Mouse (Mus musculus) kidney, postnatal 36 days (tissue): Measurements from ENCODE around the gene Dusp10.

Source experiments
- DNase-seq, 2 experiments: peaks; one replicate each; pipeline ENCODE4 v3.0.0; 2021 to 2022; ENCODE audit warnings: mixed read lengths in 2 of 2

Dusp10 gene

DNA sequence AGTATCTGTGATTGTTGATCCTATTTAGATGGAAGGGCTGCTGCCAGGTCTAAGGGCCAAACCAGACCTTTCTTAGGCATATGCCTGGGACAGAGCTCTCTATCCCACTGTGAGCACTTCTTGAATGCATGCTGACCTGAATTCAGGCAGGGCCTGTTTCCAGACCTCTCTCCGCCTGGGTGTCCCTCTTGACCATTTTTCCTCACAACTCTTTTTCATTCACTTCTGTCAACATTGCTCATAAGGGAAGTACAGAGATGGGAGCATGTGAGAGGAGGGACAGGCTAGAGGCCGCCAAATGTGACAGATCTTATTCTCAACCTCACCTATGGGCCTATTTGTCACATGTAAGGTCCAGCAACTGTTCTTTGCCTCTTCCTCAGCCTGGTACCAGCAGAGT lies 41.1 kb downstream of the Dusp10 start:
- DNase-seq, result no peak

DNA sequence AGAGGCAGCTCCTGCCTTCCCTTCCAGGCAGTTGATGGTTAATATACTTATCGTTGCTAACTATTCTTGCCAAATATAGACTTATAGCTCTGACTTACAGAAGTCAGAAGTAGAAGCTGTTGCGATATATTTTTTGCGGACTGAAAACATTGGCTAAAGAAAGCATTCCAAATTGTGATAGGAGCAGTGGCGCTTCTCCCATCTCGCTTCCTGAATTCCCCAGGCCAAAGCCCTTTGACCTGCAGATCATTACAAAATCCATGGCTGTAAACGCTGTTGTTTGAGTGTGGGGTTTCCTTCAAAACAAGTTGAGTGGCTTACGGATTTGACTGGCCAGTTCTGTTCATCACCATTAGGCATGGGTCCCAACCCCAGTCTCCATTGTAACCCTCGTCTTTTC lies 45.1 kb downstream of the Dusp10 start:
- no peak for DNase-seq

DNA sequence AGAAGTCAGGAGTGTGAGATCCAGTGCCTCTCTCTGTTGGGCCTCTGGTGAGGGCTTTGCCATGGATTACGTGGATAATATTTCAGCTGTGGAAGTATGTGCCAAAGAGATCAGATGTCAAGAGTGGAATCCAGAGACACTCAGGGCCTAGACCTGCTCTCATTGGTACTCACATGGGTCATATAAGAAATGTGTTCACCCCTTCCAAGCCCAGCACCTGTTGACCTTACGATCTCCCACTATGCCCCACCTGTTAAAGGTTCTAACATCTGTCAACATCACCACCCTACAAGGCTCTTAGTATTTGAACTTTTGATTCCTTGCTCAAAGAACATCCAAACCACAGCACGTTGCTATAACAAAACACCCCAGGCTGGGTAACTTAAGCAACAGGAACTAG lies 46.7 kb downstream of the Dusp10 start:
- DNase-seq, result no peak

DNA sequence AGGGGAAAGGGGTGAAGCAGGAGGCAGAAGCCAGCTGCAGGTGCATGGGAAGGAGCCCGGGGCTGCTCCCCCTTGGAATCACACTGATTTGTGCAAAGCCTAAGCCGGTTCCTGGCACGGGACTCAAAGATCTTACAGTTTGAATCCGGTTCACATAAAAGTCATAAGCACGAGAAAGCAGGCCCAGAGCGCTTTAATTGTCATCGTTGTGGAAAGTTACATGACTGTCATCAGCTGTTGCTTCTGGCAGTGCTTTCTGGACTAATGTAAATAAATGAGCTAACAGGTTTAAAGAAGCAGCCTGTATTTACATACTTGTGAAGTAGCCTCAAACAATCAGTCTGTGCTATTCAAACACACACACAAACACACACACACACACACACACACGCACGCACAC lies 47.3 kb downstream of the Dusp10 start:
- DNase-seq, result peak; percentile 27 to 41

DNA sequence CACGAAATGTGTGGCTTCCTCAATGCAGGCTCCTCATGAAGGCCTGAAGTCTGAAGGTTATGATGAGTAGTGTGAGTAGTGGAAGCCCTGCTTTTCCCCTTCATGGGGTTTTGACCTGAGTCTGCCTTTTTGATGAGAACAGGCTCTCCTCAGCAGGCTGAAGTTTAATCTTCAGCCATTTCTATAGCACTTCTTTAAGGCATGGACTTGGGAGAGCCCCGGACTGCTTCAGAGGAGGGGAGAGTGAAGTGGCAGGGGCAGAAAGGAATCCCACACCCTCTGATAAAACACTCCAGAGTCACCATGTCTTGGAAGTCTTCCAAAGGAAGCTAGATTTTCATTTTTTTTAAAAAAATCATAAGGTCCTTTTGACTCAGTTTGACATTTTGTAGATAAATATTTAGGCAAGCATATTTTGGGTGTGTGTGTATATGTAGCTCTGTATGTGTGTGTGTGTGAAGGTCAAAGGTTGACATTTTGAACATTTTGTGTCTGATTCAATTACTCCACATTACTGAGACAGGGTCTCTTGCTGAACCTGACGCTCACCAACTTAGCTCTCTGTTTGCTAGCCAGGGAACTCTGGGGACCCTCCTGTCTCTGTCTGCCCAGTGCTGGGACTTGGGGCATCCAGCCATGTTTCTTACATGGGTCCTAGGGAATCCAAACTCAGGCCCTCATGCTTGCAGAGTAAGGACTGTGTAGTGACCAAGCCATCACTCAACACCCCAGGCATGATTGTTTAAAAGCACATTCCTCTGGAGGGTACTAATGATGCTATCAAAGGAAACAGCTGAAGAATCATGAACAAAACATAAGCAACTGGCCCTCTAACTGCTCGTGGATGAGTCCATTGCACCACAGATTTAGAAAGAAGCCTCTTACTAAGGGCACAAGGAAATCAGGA lies 48.0 kb downstream of the Dusp10 start:
- DNase-seq, result no peak

DNA sequence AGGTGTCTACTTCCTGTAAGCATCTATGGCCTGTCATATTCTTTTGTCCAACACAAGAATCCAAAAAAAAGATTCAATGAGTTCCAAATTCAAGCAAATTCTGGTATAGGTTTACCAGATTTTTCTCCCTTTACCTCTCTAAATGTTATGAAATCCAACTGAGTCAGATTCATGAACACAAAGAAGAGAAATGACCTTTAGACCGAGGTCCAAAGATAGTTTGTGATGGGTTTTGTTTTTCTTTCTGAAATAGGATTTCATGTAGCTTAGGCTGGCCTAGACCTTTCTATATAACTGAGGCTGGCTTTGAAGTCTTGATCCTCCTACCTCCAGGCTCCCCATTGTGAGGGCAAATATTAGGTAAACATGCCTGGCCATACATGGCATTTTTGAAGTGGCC lies 48.8 kb downstream of the Dusp10 start:
- DNase-seq, result no peak

DNA sequence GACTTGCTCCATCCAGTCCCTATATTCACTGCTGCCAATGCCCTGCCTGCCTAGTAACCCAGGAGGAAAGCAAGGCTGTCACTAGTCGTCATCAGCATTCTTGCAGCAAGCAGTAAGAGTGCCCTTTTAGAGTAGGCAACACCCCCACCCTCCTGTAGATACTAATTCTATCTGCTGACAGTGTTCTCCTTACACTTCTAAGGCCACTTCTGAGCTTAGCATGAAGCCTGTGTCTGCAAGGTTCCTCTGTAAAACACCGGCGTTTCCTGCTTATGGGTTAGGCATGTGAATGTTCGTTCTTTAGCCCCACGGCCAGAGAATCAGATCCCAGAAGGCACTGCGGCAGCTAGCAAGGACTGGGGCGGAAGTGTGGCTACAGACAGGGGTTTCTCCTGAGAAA lies 51.2 kb downstream of the Dusp10 start:
- DNase-seq, result no peak

GRCm38 (mm10) chr1:184065589-184066361 lies 52.7 kb downstream of the Dusp10 start:
- DNase-seq, result no peak

DNA sequence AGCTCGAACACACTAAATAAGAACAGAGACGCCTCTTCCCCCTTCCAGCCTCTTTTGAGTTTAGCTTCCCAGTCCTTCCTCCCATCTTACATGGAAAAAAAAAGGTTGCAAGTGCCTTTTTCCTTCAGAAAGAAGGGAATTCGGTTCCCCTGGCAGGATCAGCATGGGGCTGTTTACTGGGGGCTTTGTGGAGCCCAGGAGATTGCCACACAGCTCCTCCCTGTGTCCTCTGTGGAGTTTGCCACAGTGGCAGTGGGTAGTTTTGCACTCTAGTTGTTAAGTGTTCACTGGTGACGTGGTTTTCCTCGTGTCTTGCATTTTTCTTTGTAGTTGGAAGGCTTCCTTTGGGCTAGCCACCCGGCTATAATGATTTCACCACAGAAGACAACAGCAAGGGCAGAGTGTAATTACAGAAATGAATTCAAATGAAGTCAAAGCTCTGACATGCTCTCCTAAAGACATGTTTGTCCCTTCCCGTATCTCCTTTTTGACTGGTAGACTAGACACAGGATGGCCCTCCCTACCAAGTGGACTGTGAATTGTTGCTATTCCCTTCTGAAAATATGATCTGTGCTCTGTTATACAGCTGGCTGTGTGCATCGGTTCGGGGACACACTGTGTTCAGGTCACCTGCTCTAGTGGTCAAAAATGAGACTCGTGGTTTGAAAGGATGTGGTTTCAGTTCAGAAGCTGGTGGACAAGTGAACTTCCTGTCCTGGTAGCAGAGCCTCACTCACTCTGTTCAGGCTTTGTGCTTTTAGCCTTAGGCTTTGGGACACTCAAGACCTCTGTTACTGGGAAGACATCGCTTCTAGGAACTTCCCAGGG lies 53.6 kb downstream of the Dusp10 start:
- DNase-seq, result no peak

DNA sequence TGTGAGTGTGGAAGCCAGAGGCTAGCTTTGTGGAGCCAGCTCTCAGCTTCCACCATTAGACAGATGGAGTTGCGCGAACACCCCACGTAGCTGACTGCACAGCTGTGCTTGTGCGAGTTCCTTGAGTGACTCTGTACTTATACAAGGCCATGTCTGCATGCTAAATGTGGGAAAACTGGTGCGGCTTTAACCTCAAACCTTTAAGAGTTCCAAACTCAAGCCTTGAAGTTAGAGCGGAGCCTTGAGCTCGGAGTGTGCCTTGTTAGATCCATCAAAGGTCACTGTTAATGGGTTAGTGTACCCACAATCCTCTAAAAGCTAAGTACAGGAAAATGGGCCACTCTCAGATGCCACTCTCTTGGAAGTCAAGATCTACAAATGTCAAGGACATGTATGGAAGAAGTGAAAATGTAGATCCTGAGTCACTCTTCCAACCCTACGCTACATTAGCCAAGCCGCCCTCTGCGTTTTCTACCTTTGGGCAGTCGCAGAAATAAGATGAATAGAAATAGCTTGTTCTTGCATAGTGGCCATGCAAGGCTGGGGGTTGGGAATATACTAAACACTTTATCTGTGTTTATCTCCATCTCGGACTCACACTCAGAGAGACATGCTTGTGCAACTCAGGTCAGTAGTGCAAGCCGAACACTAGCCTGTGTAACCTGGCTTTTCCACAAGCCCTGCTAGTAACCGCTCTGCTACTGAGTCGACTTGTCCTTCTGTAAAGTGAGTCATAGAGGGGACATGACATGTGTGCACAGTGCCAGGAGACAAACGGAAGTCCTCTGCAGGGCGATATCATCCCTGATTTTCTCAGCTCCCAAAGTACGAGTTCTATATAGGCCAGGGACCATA lies 54.8 kb downstream of the Dusp10 start:
- no peak for DNase-seq

- no peak for DNase-seq
Observed at GRCm38 (mm10) chr1:184068971-184069370, 55.9 kb downstream of the Dusp10 start.

DNA sequence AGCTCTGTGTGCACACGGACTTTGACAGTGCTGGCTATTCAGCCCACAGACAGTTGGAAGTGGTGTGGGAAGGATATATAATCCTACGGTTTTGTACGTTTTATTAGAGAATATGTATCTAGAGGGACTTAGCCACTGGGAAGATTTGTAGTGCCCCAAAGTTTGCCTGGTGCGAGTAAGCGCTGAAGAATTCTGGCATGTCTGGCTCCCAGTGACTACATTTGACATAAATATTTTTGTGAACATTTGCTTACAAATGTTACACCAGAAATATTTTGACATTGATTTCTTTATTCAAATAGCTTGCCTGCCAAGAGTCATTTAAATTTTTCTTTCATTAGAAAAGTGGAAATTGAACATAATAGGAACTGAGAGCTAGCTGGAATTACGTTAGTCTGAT lies 63.0 kb downstream of the Dusp10 start:
- no peak for DNase-seq

DNA sequence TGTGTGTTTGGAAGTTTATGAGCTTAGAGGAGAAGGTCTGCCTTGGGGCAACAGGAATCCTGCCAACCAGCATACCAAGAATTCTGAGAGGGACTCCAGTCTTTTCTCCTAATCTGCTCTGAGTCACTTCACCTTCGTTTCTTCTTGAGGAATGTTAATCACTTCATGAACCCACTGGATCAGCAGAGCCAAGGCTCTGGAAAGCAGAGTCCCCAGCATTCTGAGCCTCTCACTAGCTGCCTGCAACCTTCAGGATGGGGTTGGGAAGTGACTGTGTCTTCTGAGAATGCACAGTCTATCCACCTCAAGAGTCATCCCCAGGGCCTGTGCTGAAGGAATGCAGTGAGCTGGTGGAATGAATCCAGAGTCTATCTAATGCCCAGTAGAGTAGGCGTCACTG lies 63.7 kb downstream of the Dusp10 start:
- DNase-seq, result peak; percentile 8 to 22

DNA sequence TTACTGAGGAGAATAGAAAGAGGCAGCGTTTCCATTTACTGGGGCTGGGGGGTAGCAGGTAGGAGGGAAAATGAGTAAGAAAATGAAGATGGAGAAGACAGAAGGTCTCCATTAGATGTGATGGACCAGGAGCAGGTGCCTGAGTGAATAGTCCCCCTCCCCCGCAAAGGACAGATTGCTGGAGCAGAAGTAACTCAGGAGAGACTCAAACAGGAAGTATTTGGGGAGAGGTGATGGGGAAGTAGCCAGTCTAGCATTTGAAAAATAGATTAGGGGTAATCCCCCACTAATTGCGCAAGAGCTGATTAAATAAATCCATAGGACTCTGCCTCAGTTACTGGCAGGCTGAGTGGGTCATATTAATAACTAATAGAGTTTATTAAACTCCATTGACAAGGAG lies 66.2 kb downstream of the Dusp10 start:
- no peak for DNase-seq

GRCm38 (mm10) chr1:184082661-184083060 lies 69.6 kb downstream of the Dusp10 start:
- DNase-seq, result no peak

DNA sequence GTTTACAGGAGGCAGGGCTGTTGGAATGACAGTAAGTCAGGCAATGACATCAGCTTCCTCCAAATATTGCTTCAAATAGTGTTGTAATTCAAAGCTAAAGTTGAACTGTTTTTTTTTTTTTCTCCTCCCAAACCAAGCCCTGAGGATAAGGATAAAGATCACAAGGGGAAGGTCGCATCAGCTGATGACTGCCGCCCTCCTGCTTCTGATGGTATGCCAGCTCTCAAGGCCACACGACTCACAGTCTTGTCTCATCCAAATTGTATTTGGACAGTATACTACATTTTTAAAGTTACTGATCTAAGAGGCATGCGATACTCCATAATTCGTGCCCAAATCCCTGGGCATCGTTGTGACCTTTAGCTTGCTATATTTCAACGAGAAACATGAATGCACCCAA lies 70.1 kb downstream of the Dusp10 start:
- DNase-seq, result no peak

DNA sequence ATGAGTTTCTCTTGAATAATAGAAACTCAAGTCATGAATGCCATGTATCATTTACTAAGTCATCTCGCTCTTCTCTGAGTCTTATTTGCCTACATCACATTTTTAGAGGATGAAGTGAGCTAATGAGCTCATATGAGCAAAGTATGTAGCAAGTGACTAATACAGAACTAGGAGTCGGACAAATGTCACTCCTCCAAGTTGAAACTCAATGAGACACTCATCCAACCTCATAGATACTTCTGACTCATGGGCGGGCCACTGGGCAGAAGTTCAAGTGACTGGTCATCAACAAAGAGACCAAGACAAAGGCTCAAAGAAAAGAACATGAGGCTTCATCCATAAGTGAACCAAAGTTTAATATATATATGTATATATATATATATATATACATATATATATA lies 71.9 kb downstream of the Dusp10 start:
- no peak for DNase-seq

- no peak for DNase-seq
Observed at GRCm38 (mm10) chr1:184090515-184090914, 77.4 kb downstream of the Dusp10 start.

DNA sequence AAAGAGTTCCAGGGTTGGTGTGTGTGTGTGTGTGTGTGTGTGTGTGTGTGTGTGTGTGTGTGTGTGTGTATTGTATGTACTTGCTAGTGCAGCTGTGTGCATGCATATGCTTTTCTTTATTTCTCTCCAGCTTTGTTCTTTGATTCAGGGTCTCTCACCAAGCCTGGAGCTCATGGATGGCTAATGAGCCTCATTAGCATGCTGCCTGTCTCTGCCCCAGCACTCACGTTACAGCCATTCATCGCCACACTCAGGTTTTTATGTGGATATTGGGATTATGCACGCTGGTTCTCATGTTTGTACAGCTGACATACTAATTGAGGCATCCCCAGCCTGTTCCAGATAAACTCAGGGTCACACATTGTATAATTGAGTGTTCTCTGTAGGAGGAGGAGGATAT lies 81.8 kb downstream of the Dusp10 start:
- no peak for DNase-seq

DNA sequence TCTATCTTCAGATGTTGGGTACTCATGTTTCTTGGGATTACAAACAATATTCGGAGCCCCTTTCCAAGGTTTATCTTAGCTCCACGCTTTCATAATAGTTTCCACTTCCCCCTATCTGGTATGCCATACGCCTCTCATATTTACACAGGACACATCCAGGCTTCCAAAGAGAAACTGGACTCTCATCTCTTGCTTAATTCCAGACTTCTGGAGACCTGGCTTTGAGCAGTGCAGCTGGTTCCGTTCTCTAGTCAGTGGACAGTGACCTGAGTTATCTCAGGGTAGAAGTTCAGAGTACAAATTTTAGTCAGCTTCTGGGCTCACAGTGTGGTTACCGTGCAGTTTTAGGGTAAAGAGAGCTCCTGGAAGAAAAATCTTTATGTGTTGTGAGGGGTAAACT lies 87.3 kb downstream of the Dusp10 start:
- DNase-seq, result no peak

DNA sequence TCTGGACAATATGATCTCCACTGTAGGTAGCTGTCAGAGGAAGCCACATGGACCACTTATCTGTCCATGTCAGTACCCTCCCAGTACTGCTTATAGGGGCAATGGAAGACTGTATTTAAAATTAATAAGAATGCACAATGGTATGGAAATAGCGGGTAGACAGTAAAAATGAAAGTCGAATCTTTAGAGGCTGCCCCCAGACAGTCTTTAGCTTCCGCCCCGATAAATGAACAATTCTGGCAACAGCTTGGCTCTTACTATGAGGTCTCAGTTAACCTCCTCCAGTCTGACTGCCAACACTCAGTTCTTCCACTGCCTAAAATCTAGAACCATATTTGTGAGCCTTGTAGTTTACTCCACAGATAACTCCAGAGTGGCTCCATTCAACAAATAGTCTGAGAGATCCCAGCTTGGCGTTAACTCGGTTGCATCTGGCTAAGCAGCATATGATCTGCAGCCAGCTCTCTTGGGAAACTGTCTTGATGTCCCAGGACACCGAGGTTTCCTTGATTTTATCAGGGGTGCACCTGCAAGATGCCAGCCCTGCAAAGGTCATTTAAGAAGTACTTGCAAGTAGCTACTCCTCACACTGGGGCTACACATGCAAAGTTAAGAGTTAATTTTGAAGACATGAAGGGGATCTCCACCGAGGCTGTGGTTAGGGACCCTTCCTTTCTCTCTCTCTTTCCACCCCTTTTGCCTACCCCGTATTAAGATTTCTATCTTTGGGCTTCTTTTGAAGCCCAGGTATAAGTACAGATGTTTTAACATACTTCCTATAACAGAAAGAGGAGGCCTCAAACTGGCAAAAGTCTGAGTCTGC lies 88.0 kb downstream of the Dusp10 start:
- DNase-seq, result no peak

DNA sequence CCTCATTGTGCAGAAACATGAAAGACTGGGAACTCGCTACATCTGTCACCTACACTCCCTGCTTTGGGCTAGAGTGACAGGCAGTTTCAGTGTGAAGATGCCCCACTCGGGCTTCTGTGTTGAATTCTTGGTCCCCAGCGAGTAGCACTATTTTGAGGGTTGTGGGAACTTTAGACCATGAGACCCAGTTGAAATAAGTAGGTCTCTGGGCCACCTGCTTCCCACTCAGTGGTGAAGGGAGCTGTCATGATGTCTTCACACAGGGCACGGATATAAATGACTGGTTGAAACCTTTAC lies 88.6 kb downstream of the Dusp10 start:
- DNase-seq, result no peak
